Mouse (Mus musculus) T-helper 1 cell (primary cell): ENCODE results near the gene Fry.

ENCODE experiments used
- in situ Hi-C: fragments of 300-600 bp; cut with MboI, MseI; formaldehyde crosslinking; loops from one replicate; pipeline ENCODE4 v1.15.1; 2025; ENCODE audit warnings: high pct_unique_total_duplicates

Gene Fry

GRCm38 (mm10) chr5:150514027-150514426, 395.6 kb downstream of the Fry start:
- in situ Hi-C loops: no loop called here

GRCm38 (mm10) chr5:150518064-150518463, 399.6 kb downstream of the Fry start, which contains the start of gene Zar1l:
Zar1l (minus strand) TSS chr5:150518164.
- in situ Hi-C loops: no loop called here

- in situ Hi-C loops: no loop called here
These were observed 401.1 kb downstream of the Fry start for GRCm38 (mm10) chr5:150519551-150519950.

- in situ Hi-C loops: no loop called here
These were observed 403.8 kb downstream of the Fry start, which contains the start of gene Brca2 for GRCm38 (mm10) chr5:150521937-150522866. Brca2 (plus strand) TSS chr5:150522630.

GRCm38 (mm10) chr5:150522867-150523234, 404.4 kb downstream of the Fry start:
- in situ Hi-C loops: no loop called here

GRCm38 (mm10) chr5:150525239-150525638, 406.8 kb downstream of the Fry start:
- in situ Hi-C loops: loop anchor here (5.0 kb wide), 1 partner anchor 147 kb away; the partner anchor contains the start of gene Pds5b

- in situ Hi-C loops: no loop called here
These were observed 422.9 kb downstream of the Fry start for GRCm38 (mm10) chr5:150541302-150541701.

- in situ Hi-C loops: no loop called here
These were observed 424.7 kb downstream of the Fry start for GRCm38 (mm10) chr5:150543184-150543583.
